Mouse (Mus musculus): Measurements from ENCODE around the gene Actr2. TPM values are rescaled to one million over a fixed set of nuclear protein-coding genes. Genes with fewer than 3 reads are reported as not detected.

Actr2 gene
- polyA plus RNA-seq, 1 experiment from 2014 or later: 58.1 TPM

DNA sequence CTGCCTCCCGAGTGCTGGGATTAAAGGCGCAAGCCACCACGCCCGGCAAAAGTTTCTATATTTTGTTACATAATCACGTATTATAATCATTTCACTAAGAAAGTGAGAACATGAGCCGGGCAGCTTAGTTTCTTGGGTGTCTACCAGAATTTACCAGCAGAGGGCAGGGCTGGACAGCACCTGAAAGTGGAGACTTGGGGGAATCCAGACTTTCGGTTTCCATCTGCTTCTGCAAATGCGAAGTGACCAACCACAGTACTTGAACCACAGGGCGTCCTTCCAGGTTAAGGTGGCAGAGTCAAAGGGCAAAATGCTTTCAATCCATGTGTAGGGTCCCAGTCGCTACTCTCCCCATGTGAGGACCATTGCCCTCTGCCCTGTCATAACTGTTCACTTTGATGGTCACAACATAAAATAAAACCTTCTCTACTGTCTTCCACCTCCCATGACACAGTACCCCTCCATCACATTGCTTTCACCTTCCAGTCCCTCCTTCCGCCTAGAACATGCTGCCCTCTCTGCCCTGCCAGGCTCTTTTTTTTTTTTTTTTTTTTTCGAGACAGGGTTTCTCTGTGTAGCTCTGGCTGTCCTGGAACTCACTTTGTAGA is 20.3 kb upstream of the Actr2 start:
- ATAC-seq (ENCODE audit: insufficient number of reproducible peaks, low FRiP score, low TSS enrichment, low read depth) (no peak), DNase-seq (ENCODE audit: low spot score) (peak; percentile 75)
- Histone ChIP-seq H3K4me1 (ENCODE audit: control insufficient read depth, insufficient read depth, low read length) (no peaks in the 10 kb centered on the region), H3K9ac (ENCODE audit: low read length) (no peak overlapping the region), H3K27ac (replicated peaks; ENCODE audit: low read depth, low read length) (no peak overlapping the region), H3K4me3 (ENCODE audit: low read depth, low read length) (no peak overlapping the region), H3K27me3 (ENCODE audit: control insufficient read depth, insufficient read depth, low read length) (no peaks in the 10 kb centered on the region), H3K36me3 (ENCODE audit: control insufficient read depth, insufficient read depth, low read length) (no peaks in the 10 kb centered on the region), H3K9me3 (ENCODE audit: control insufficient read depth, low read length) (no peaks in the 10 kb centered on the region), H3K4me2 (ENCODE audit: low read depth, severe bottlenecking) (no peak overlapping the region)
- WGBS: 66% methylated on average over 12 of the region's 12 CpGs

DNA sequence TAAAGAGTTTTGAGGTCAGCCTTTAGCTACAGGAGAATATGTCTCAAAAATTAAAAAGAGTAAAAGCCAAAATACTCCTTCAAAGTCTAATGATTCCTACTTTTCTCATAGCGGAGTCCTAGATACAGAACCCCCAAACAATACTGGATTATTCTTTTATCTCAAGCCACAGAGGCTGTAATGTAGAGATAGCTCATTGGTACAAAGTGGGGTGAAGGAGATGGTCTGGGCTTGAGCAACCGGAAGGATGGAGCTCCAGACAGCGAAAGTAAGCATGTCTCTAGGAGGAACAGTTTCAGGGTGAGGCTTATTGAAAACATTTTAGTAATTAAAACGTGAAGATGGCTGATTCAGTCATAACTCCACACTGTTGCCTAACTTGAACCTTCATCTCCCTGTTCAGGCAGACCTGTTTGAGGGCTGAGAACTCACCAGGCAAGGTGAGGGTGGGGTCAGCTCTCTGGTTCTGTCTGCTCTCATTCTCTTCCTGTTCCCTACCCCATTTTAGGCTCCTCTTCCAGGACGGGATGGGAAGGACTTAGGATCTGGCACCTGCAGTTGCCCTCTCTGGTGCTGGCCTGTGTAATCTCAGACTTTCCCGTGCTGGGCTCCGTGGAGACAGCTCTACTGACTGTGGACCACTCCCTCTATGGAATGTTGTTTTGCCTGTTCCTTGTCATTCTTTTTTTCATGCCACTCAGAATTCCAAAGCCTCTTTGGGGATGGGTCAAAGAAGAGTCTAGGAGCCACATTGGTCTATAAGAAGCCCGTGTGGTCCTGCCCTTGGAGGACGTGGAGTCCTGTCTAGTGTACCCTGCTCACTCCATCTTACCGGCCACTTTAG is 14.2 kb upstream of the Actr2 start:
- Histone ChIP-seq H3K9me3 (ENCODE audit: control insufficient read depth, low read length) (no peaks in the 10 kb centered on the region), H3K27me3 (ENCODE audit: control insufficient read depth, insufficient read depth, low read length) (no peaks in the 10 kb centered on the region), H3K27ac (replicated peaks; ENCODE audit: low read depth, low read length) (no peak overlapping the region), H3K4me2 (ENCODE audit: low read depth, severe bottlenecking) (no peak overlapping the region), H3K36me3 (ENCODE audit: control insufficient read depth, insufficient read depth, low read length) (no peaks in the 10 kb centered on the region), H3K4me3 (ENCODE audit: low read depth, low read length) (no peak overlapping the region), H3K4me1 (ENCODE audit: control insufficient read depth, insufficient read depth, low read length) (no peaks in the 10 kb centered on the region), H3K9ac (ENCODE audit: low read length) (no peak overlapping the region)
- ATAC-seq (ENCODE audit: insufficient number of reproducible peaks, low FRiP score, low TSS enrichment, low read depth) (no peak), DNase-seq (ENCODE audit: low spot score) (no peak)
- 80% methylated on average over 10 of the region's 10 CpGs for WGBS

GRCm38 (mm10) chr11:20125423-20125822 is 12.7 kb upstream of the Actr2 start:
- DNase-seq (ENCODE audit: low spot score): no peak
- no peak overlapping the region for H3K27ac ChIP-seq (replicated peaks; ENCODE audit: low read depth, low read length)
- H3K9ac ChIP-seq (ENCODE audit: low read length): no peak overlapping the region
- no peak overlapping the region for H3K4me3 ChIP-seq (ENCODE audit: low read depth, low read length)
- no peaks in the 10 kb centered on the region for H3K4me1 ChIP-seq (ENCODE audit: control insufficient read depth, insufficient read depth, low read length)
- no peaks in the 10 kb centered on the region for H3K36me3 ChIP-seq (ENCODE audit: control insufficient read depth, insufficient read depth, low read length)
- H3K9me3 ChIP-seq (ENCODE audit: control insufficient read depth, low read length): no peaks in the 10 kb centered on the region
- H3K4me2 ChIP-seq (ENCODE audit: low read depth, severe bottlenecking): no peak overlapping the region
- H3K27me3 ChIP-seq (ENCODE audit: control insufficient read depth, insufficient read depth, low read length): no peaks in the 10 kb centered on the region
- WGBS: 86% methylated on average over 1 of the region's 1 CpGs
- ATAC-seq (ENCODE audit: insufficient number of reproducible peaks, low FRiP score, low TSS enrichment, low read depth): no peak

DNA sequence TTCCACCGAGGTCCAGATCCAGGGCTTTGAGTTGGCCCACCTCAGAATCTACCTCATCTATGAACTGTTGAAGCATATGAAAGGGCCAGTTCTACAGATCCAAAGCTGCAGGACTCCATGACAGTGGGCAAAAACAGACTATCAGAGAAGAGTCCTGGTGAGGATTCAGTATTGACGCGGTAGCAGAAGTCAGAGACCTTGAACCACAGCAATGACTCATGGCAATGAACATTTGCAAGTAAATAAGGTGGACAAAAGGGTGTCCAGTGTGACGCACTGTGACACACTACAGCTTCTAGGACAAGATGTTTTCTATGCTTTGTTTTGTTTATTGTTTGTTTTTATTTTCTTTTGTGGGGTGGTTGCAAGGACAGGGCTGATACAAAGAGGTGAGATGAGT is 4.0 kb upstream of the Actr2 start:
- Histone ChIP-seq H3K36me3 (ENCODE audit: control insufficient read depth, insufficient read depth, low read length) (no peaks in the 10 kb centered on the region), H3K27ac (replicated peaks; ENCODE audit: low read depth, low read length) (no peak overlapping the region), H3K4me2 (ENCODE audit: low read depth, severe bottlenecking) (no peak overlapping the region), H3K27me3 (ENCODE audit: control insufficient read depth, insufficient read depth, low read length) (no peaks in the 10 kb centered on the region), H3K4me1 (ENCODE audit: control insufficient read depth, insufficient read depth, low read length) (peaks cover 1% of the 10 kb centered on the region; the same call in 1 of the 2 replicates), H3K9me3 (ENCODE audit: control insufficient read depth, low read length) (no peaks in the 10 kb centered on the region), H3K4me3 (ENCODE audit: low read depth, low read length) (no peak overlapping the region), H3K9ac (ENCODE audit: low read length) (no peak overlapping the region)
- ATAC-seq (ENCODE audit: insufficient number of reproducible peaks, low FRiP score, low TSS enrichment, low read depth) (no peak), DNase-seq (ENCODE audit: low spot score) (no peak)
- WGBS: 94% methylated on average over 4 of the region's 4 CpGs

- H3K4me3 ChIP-seq (ENCODE audit: low read depth, low read length): no peak overlapping the region
- ATAC-seq (ENCODE audit: insufficient number of reproducible peaks, low FRiP score, low TSS enrichment, low read depth) (no peak), DNase-seq (ENCODE audit: low spot score) (no peak)
- no peaks in the 10 kb centered on the region for H3K9me3 ChIP-seq (ENCODE audit: control insufficient read depth, low read length)
- H3K36me3 ChIP-seq (ENCODE audit: control insufficient read depth, insufficient read depth, low read length): 0 out of 2 replicates have a peak, but pooled peaks cover 1% of the 10 kb centered on the region
- peaks cover 3% of the 10 kb centered on the region; the same call in 1 of the 2 replicates for H3K4me1 ChIP-seq (ENCODE audit: control insufficient read depth, insufficient read depth, low read length)
- H3K4me2 ChIP-seq (ENCODE audit: low read depth, severe bottlenecking): no peak overlapping the region
- no peak overlapping the region for H3K27ac ChIP-seq (replicated peaks; ENCODE audit: low read depth, low read length)
- WGBS: 72% methylated on average over 5 of the region's 5 CpGs
- H3K27me3 ChIP-seq (ENCODE audit: control insufficient read depth, insufficient read depth, low read length): no peaks in the 10 kb centered on the region
- no peak overlapping the region for H3K9ac ChIP-seq (ENCODE audit: low read length)
Observed at GRCm38 (mm10) chr11:20116030-20116551, 3.4 kb upstream of the Actr2 start.

GRCm38 (mm10) chr11:20112006-20112740 is 540 bp downstream of the Actr2 start:
- H3K9me3 ChIP-seq (ENCODE audit: control insufficient read depth, low read length): no peaks in the 10 kb centered on the region
- peaks cover 3% of the 10 kb centered on the region; the same call in 1 of the 2 replicates for H3K4me1 ChIP-seq (ENCODE audit: control insufficient read depth, insufficient read depth, low read length)
- peak overlapping the region; percentile 82 for H3K9ac ChIP-seq (ENCODE audit: low read length)
- peak; percentile 71 for ATAC-seq (ENCODE audit: insufficient number of reproducible peaks, low FRiP score, low TSS enrichment, low read depth)
- DNase-seq (ENCODE audit: low spot score): peak; percentile 81
- H3K4me2 ChIP-seq (ENCODE audit: low read depth, severe bottlenecking): peak overlapping the region; percentile 65
- 0 out of 2 replicates have a peak, but pooled peaks cover 2% of the 10 kb centered on the region for H3K36me3 ChIP-seq (ENCODE audit: control insufficient read depth, insufficient read depth, low read length)
- H3K4me3 ChIP-seq (ENCODE audit: low read depth, low read length): peak overlapping the region; percentile 81
- no peaks in the 10 kb centered on the region for H3K27me3 ChIP-seq (ENCODE audit: control insufficient read depth, insufficient read depth, low read length)
- peak overlapping the region; percentile 86 for H3K27ac ChIP-seq (replicated peaks; ENCODE audit: low read depth, low read length)
- WGBS: under 1% methylated on average over 37 of the region's 50 CpGs

- H3K4me1 ChIP-seq (ENCODE audit: control insufficient read depth, insufficient read depth, low read length): peaks cover 3% of the 10 kb centered on the region; the same call in 1 of the 2 replicates
- H3K27me3 ChIP-seq (ENCODE audit: control insufficient read depth, insufficient read depth, low read length): no peaks in the 10 kb centered on the region
- 0 out of 2 replicates have a peak, but pooled peaks cover 2% of the 10 kb centered on the region for H3K36me3 ChIP-seq (ENCODE audit: control insufficient read depth, insufficient read depth, low read length)
- H3K4me3 ChIP-seq (ENCODE audit: low read depth, low read length): no peak overlapping the region
- H3K9me3 ChIP-seq (ENCODE audit: control insufficient read depth, low read length): no peaks in the 10 kb centered on the region
- no peak overlapping the region for H3K27ac ChIP-seq (replicated peaks; ENCODE audit: low read depth, low read length)
- WGBS: 95% methylated on average over 7 of the region's 7 CpGs
- H3K9ac ChIP-seq (ENCODE audit: low read length): no peak overlapping the region
- DNase-seq (ENCODE audit: low spot score): no peak
- ATAC-seq (ENCODE audit: insufficient number of reproducible peaks, low FRiP score, low TSS enrichment, low read depth): no peak
- no peak overlapping the region for H3K4me2 ChIP-seq (ENCODE audit: low read depth, severe bottlenecking)
Observed at GRCm38 (mm10) chr11:20108151-20108550, 4.6 kb downstream of the Actr2 start.

GRCm38 (mm10) chr11:20107683-20108082 is 5.0 kb downstream of the Actr2 start:
- no peak for ATAC-seq (ENCODE audit: insufficient number of reproducible peaks, low FRiP score, low TSS enrichment, low read depth)
- Histone ChIP-seq H3K4me3 (ENCODE audit: low read depth, low read length) (no peak overlapping the region), H3K27ac (replicated peaks; ENCODE audit: low read depth, low read length) (no peak overlapping the region), H3K9me3 (ENCODE audit: control insufficient read depth, low read length) (no peaks in the 10 kb centered on the region), H3K36me3 (ENCODE audit: control insufficient read depth, insufficient read depth, low read length) (0 out of 2 replicates have a peak, but pooled peaks cover 2% of the 10 kb centered on the region), H3K9ac (ENCODE audit: low read length) (no peak overlapping the region), H3K4me1 (ENCODE audit: control insufficient read depth, insufficient read depth, low read length) (peaks cover 3% of the 10 kb centered on the region; the same call in 1 of the 2 replicates), H3K4me2 (ENCODE audit: low read depth, severe bottlenecking) (no peak overlapping the region), H3K27me3 (ENCODE audit: control insufficient read depth, insufficient read depth, low read length) (no peaks in the 10 kb centered on the region)
- 93% methylated on average over 4 of the region's 4 CpGs for WGBS
- no peak for DNase-seq (ENCODE audit: low spot score)
